Mouse (Mus musculus): ENCODE results near the gene Hes3. TPM values are rescaled to one million over a fixed set of nuclear protein-coding genes. Genes with fewer than 3 reads are reported as not detected.
A peak's percentile ranks its signal among the peaks of the same experiment; 100 is the strongest.

Gene Hes3
- polyA plus RNA-seq, 1 experiment = not detected

DNA sequence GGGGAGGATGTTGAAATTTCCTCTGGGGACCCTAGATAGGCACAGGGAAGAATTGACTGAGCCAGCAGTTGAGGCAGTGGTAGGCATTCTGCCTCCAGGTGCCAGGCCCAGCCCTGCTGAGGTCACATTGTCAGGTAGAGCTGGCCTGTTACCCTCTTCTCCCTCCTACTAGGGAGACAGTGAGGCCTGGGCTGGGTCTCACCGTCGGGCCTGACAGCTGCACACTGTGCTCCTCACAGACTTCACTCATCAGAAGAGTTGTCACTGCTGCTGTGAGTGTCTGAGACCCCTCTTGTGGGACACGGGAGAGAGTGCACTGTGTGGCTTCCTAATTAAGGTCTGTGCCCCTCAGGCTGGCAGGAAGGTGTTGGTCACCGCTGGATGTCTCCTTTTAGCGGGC lies 25.7 kb downstream of the Hes3 start:
- H3K4me1 ChIP-seq (ENCODE audit: control insufficient read depth, insufficient read depth, low read length) = peaks cover 4% of the 10 kb centered on the region; the same call in 1 of the 2 replicates
- no peak for TF ChIP-seq CTCF (IDR thresholded peaks at IDR 0.05; ENCODE audit: insufficient read depth, low read length)
- no peak for TF ChIP-seq POLR2A (IDR thresholded peaks at IDR 0.05; ENCODE audit: borderline replicate concordance, extremely low read depth, low read depth, low read length)
- no peak overlapping the region for H3K4me3 ChIP-seq (replicated peaks; ENCODE audit: extremely low read depth, low read depth, low read length)
- DNase-seq = no peak
- 65% methylated on average over 5 of the region's 5 CpGs for WGBS

DNA sequence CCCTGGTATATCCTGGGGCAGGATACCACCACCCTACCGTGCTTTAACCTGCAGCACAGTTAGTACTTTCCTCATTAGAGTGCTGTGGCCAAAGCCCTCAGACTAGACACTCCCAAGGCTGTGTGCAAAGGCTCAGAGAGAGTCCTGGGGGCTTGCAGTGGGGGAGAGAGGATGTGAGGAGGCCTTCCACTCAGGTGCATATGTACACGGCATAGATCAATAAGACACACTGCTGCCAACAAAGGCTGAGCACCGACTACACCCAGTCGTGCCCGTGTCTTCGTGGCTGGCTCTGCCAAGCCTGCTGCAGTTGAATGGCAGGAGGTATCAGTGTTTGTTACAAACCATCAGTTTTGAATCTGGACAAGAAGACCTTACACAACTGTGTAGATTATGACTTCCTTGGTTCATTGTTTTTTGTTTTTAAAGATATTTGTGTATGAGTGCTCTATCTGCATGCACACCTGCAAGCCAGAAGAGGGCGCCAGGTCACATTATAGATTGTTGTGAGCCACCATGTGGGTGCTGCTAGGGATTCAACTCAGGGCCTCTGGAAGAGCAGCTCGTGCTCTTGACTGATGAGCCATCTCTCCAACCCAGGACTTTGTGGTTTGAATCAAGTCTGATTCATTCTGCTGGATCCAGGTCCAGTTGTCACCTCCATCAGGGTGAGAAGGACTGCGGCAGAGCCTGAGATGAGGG lies 26.4 kb downstream of the Hes3 start:
- WGBS = 92% methylated on average over 9 of the region's 9 CpGs
- no peak for TF ChIP-seq POLR2A (IDR thresholded peaks at IDR 0.05; ENCODE audit: borderline replicate concordance, extremely low read depth, low read depth, low read length)
- TF ChIP-seq CTCF (IDR thresholded peaks at IDR 0.05; ENCODE audit: insufficient read depth, low read length) = 0 out of 2 replicates have a peak, but pooled peaks have one; percentile 16
- Histone ChIP-seq H3K4me1 (ENCODE audit: control insufficient read depth, insufficient read depth, low read length) (peaks cover 4% of the 10 kb centered on the region; the same call in 1 of the 2 replicates), H3K4me3 (replicated peaks; ENCODE audit: extremely low read depth, low read depth, low read length) (no peak overlapping the region)
- DNase-seq = no peak

GRCm38 (mm10) chr4:152264177-152264530 lies 27.3 kb downstream of the Hes3 start:
- 51% methylated on average over 4 of the region's 4 CpGs for WGBS
- TF ChIP-seq POLR2A (IDR thresholded peaks at IDR 0.05; ENCODE audit: borderline replicate concordance, extremely low read depth, low read depth, low read length) (no peak), CTCF (IDR thresholded peaks at IDR 0.05; ENCODE audit: insufficient read depth, low read length) (no peak)
- H3K4me1 ChIP-seq (ENCODE audit: control insufficient read depth, insufficient read depth, low read length) = peaks cover 4% of the 10 kb centered on the region; the same call in 1 of the 2 replicates
- H3K4me3 ChIP-seq (replicated peaks; ENCODE audit: extremely low read depth, low read depth, low read length) = no peak overlapping the region
- no peak for DNase-seq

- H3K4me3 ChIP-seq (replicated peaks; ENCODE audit: extremely low read depth, low read depth, low read length) = no peak overlapping the region
- peaks cover 4% of the 10 kb centered on the region; the same call in 1 of the 2 replicates for H3K4me1 ChIP-seq (ENCODE audit: control insufficient read depth, insufficient read depth, low read length)
- no peak for TF ChIP-seq CTCF (IDR thresholded peaks at IDR 0.05; ENCODE audit: insufficient read depth, low read length)
- TF ChIP-seq POLR2A (IDR thresholded peaks at IDR 0.05; ENCODE audit: borderline replicate concordance, extremely low read depth, low read depth, low read length) = no peak
- 55% methylated on average over 10 of the region's 10 CpGs for WGBS
- no peak for DNase-seq
These were observed 27.8 kb downstream of the Hes3 start for GRCm38 (mm10) chr4:152263512-152264176.

DNA sequence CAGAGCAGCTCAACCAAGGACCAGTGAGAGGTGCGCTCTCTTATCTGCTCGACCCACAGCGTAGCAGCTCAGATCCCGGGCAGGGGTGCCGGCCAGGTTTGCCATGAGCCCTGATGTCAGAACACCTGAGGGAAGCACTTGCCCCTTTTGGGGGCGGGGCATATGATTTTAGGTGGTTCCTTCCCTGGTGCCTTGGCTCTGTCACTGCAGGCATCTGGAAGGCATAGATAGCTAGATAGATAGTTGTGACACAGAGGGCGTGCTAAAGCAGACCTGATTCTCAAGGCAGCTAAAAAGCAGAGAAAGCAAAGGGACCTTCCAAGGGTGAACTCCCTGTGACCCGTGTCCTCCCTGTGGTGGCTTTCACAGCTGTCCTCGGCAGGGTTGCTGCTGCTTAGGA lies 28.4 kb downstream of the Hes3 start:
- 64% methylated on average over 9 of the region's 9 CpGs for WGBS
- no peak overlapping the region for H3K4me3 ChIP-seq (replicated peaks; ENCODE audit: extremely low read depth, low read depth, low read length)
- peaks cover 4% of the 10 kb centered on the region; the same call in 1 of the 2 replicates for H3K4me1 ChIP-seq (ENCODE audit: control insufficient read depth, insufficient read depth, low read length)
- DNase-seq = no peak
- TF ChIP-seq POLR2A (IDR thresholded peaks at IDR 0.05; ENCODE audit: borderline replicate concordance, extremely low read depth, low read depth, low read length) (no peak), CTCF (IDR thresholded peaks at IDR 0.05; ENCODE audit: insufficient read depth, low read length) (no peak)

GRCm38 (mm10) chr4:152262187-152262586 lies 29.3 kb downstream of the Hes3 start:
- DNase-seq = no peak
- WGBS = 56% methylated on average over 9 of the region's 9 CpGs

DNA sequence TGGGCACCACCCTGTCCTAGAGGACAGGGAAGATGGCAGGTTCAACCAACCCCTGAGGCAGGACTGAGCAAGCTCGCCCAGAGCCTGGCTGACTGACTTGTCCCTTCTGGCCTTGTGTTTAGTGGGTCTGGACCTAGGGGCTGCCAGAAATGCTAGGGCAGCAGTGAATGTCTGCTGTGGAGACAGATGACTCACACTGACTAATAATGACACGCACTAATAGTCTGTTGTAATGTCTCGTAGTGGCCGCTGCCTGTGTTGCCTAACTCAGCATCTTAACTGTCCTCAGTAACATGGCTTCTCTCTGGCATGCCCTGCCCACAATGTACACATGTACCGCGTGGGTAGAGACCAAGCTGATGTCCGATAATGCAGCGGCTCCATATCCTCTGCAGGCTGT lies 31.0 kb downstream of the Hes3 start:
- 89% methylated on average over 8 of the region's 8 CpGs for WGBS
- TF ChIP-seq CTCF (IDR thresholded peaks at IDR 0.05; ENCODE audit: insufficient read depth, low read length) (no peak), POLR2A (IDR thresholded peaks at IDR 0.05; ENCODE audit: borderline replicate concordance, extremely low read depth, low read depth, low read length) (no peak)
- peaks cover 4% of the 10 kb centered on the region; the same call in 1 of the 2 replicates for H3K4me1 ChIP-seq (ENCODE audit: control insufficient read depth, insufficient read depth, low read length)
- no peak overlapping the region for H3K4me3 ChIP-seq (replicated peaks; ENCODE audit: extremely low read depth, low read depth, low read length)
- no peak for DNase-seq

More at GRCm38 (mm10) chr4:152262187-152262586, 29.3 kb downstream of the Hes3 start:
- no peak for TF ChIP-seq POLR2A (IDR thresholded peaks at IDR 0.05; ENCODE audit: borderline replicate concordance, extremely low read depth, low read depth, low read length)
- TF ChIP-seq CTCF (IDR thresholded peaks at IDR 0.05; ENCODE audit: insufficient read depth, low read length) = no peak
- no peak overlapping the region for H3K4me3 ChIP-seq (replicated peaks; ENCODE audit: extremely low read depth, low read depth, low read length)
- peaks cover 4% of the 10 kb centered on the region; the same call in 1 of the 2 replicates for H3K4me1 ChIP-seq (ENCODE audit: control insufficient read depth, insufficient read depth, low read length)

DNA sequence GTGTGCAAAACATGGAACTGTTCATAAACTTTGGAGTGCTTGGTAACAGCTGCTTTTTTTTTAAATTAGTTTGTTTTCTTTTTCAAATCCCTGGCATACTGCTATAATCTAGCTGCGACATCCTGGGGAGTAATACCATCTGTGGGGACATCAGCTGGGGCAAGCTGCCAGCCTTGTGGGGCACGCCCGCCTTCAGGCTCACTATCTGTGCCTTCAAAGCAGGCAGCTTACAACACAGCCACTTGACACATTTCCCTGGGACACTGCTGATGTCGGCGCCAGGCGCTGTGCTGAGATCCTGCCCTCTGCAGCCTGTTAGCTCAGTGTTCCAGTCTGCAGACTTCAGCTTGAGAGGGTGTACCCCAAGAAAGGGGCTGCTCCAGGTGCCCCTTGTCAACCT lies 34.4 kb downstream of the Hes3 start:
- TF ChIP-seq POLR2A (IDR thresholded peaks at IDR 0.05; ENCODE audit: borderline replicate concordance, extremely low read depth, low read depth, low read length) (no peak), CTCF (IDR thresholded peaks at IDR 0.05; ENCODE audit: insufficient read depth, low read length) (no peak)
- H3K4me1 ChIP-seq (ENCODE audit: control insufficient read depth, insufficient read depth, low read length) = no peaks in the 10 kb centered on the region
- 21% methylated on average over 6 of the region's 6 CpGs for WGBS
- no peak for DNase-seq
- no peak overlapping the region for H3K4me3 ChIP-seq (replicated peaks; ENCODE audit: extremely low read depth, low read depth, low read length)

GRCm38 (mm10) chr4:152253183-152253759 lies 38.2 kb downstream of the Hes3 start:
- 74% methylated on average over 9 of the region's 9 CpGs for WGBS
- Histone ChIP-seq H3K4me1 (ENCODE audit: control insufficient read depth, insufficient read depth, low read length) (no peaks in the 10 kb centered on the region), H3K4me3 (replicated peaks; ENCODE audit: extremely low read depth, low read depth, low read length) (no peak overlapping the region)
- DNase-seq = no peak
- TF ChIP-seq POLR2A (IDR thresholded peaks at IDR 0.05; ENCODE audit: borderline replicate concordance, extremely low read depth, low read depth, low read length) (no peak), CTCF (IDR thresholded peaks at IDR 0.05; ENCODE audit: insufficient read depth, low read length) (no peak)
